Mouse (Mus musculus): ENCODE results near the gene Zfp382. TPM values are rescaled to one million over a fixed set of nuclear protein-coding genes. Genes with fewer than 3 reads are reported as not detected.
"Not testable (repeated sequence)": the region's sequence is repeated elsewhere in the genome, so short reads cannot be mapped to it uniquely, and the experiment has no call there.

Zfp382 gene
- polyA plus RNA-seq, 1 experiment from 2014 or later, result 19.8 TPM

DNA sequence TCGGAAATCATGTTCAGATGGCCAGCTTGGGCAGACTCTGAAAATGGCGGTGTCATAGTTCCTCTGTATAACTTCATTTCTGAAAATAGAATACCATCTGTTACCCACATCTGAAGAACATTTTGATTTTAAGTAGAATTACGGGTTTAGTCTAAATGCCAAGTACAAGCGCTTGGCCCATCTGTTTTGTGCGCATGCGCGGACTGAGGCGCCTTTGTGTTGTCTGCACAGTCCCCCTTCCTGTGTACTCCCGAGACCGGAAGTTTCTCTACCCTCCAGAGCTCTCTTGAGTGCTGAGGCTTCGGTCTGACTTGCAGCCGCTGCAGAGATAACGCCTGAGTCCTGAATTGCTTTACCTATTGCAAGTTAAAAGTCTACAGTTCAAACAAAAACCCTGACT is 22.4 kb upstream of the Zfp382 start:
- 98% methylated on average over 13 of the region's 13 CpGs for WGBS

DNA sequence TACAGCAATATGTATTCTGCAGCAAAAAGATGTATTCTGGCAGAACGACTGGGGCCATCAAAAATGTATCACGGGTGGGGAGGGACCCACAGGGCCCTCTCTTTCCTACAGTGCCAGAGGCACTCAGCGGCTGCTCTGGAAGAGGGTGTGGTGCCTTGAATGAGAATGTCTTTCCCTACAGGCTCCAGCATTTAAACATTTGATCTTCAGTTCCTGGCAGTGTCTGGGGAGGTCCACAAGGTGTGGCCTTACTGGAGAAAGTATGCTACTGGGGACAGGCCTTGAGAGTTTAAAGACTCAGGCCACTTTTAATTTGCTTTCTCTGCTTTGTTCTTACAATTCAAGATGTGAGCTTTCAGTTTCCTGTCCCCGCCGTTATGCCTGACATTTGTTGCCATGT is 5.7 kb upstream of the Zfp382 start:
- no peak for ATAC-seq (ENCODE audit: low FRiP score)
- Histone ChIP-seq H3K27me3 (no peaks in the 10 kb centered on the region), H3K4me3 (no peak overlapping the region), H3K9ac (no peak overlapping the region), H3K9me3 (peaks cover 21% of the 10 kb centered on the region), H3K4me1 (replicated peaks) (no peaks in the 10 kb centered on the region; the same call in 1 of the 2 replicates), H3K27ac (no peak overlapping the region), H3K36me3 (peaks cover 10% of the 10 kb centered on the region; the same call in 1 of the 2 replicates), H3K4me2 (no peak overlapping the region)
- WGBS, result 94% methylated on average over 5 of the region's 5 CpGs

More for the DNA sequence above, 22.4 kb upstream of the Zfp382 start:
- Histone ChIP-seq H3K27me3 (no peaks in the 10 kb centered on the region), H3K36me3 (peaks cover 63% of the 10 kb centered on the region), H3K27ac (no peak overlapping the region), H3K4me1 (replicated peaks) (peaks cover 24% of the 10 kb centered on the region), H3K4me3 (no peak overlapping the region), H3K9me3 (peaks cover 14% of the 10 kb centered on the region), H3K9ac (no peak overlapping the region), H3K4me2 (no peak overlapping the region)
- ATAC-seq (ENCODE audit: low FRiP score), result no peak

DNA sequence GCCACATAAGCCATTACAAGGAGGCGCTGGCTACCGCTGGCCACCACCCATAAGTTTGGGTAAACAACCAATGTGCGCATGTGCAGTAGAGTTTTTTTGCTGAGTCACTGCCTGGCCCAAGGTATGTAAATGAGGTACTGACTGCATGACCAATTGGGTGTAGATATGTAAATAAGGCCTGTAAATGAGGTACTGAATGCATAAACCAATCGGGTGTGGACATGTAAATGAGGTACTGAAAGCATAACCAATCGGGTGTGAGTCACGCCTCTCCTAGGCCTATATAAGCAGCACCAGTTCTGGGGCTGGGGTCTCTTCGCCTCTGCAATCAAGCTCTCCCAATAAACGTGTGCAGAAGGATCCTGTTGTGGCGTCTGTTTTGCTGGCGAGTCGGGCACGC is 3.8 kb upstream of the Zfp382 start:
- H3K27ac ChIP-seq; H3K9ac ChIP-seq; H3K27me3 ChIP-seq; H3K4me3 ChIP-seq; ATAC-seq (ENCODE audit: low FRiP score); H3K4me2 ChIP-seq; H3K4me1 ChIP-seq (replicated peaks); H3K36me3 ChIP-seq: not testable (repeated sequence)
- peaks cover 21% of the 10 kb centered on the region for H3K9me3 ChIP-seq
- 96% methylated on average over 12 of the region's 12 CpGs for WGBS

DNA sequence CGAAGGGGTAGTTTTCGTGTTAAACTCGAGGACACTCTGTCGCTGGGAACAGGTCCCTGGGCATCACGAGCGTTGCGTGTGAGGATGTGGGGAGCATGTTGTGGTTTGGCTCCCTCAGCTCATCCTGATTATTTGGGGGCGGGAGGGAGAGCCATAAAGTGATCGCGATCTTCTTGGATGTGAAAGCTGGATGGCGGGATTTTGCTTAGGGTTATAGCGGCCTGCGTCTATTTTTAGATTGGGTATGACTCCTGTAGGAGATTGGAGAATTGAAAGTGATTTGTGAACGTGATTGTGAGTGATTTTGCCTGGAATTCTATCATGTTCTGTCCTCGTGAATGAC is 417 bp downstream of the Zfp382 start:
- Histone ChIP-seq H3K9me3 (no peaks in the 10 kb centered on the region), H3K4me2 (peak overlapping the region; percentile 73), H3K27ac (peak overlapping the region; percentile 88), H3K27me3 (no peaks in the 10 kb centered on the region), H3K36me3 (peaks cover 15% of the 10 kb centered on the region), H3K4me1 (replicated peaks) (peaks cover 7% of the 10 kb centered on the region), H3K9ac (peak overlapping the region; percentile 83), H3K4me3 (peak overlapping the region; percentile 74)
- peak; percentile 62 for ATAC-seq (ENCODE audit: low FRiP score)
- 4% methylated on average over 15 of the region's 15 CpGs for WGBS

DNA sequence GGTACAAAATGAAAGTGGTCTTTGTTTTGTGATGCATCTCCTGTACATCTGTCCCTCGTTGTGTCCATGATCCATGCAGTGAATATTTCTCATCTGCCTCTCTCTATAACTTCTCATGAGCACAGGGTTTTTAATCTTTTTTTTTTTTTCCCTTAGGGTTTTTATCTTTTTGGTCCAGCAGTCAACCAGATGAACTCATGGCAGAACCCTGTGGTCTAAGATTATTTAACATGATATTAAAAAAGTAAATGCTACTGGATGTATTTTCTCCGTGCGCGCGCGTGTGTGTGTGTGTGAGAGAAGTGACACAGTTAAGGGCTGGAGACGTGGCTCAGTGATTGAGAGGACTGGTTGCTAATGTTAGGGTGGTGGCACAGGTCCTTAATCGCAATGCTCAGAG is 8.2 kb downstream of the Zfp382 start:
- Histone ChIP-seq H3K27me3 (no peaks in the 10 kb centered on the region), H3K9ac (no peak overlapping the region), H3K9me3 (0 out of 2 replicates have a peak, but pooled peaks cover 2% of the 10 kb centered on the region), H3K4me1 (replicated peaks) (no peaks in the 10 kb centered on the region), H3K27ac (no peak overlapping the region), H3K36me3 (peaks cover 90% of the 10 kb centered on the region), H3K4me3 (no peak overlapping the region), H3K4me2 (no peak overlapping the region)
- 97% methylated on average over 8 of the region's 8 CpGs for WGBS
- no peak for ATAC-seq (ENCODE audit: low FRiP score)

DNA sequence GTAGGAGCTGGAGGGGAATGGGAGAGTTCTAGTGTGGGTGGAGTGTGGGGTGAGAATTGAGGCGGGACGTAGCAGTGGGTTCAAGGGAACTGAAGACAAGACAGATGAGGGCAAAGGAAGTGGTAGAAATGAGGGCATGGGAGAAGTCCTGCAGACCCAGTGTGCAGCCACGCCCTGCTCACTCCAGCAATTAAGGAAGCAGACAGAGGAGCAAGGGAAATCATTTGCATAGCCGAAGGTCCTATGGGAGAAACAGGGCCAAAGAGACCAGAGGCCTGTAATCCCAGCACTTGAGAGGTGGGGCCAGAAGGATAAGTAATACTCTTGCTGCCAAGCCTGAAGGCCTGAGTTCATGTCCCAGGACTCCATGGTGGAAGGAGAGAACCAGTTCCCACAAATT is 10.7 kb downstream of the Zfp382 start:
- no peaks in the 10 kb centered on the region for H3K4me1 ChIP-seq (replicated peaks)
- H3K27ac ChIP-seq, result no peak overlapping the region
- H3K9ac ChIP-seq, result no peak overlapping the region
- no peak overlapping the region for H3K4me3 ChIP-seq
- H3K27me3 ChIP-seq, result no peaks in the 10 kb centered on the region
- H3K4me2 ChIP-seq, result no peak overlapping the region
- 95% methylated on average over 4 of the region's 4 CpGs for WGBS
- 0 out of 2 replicates have a peak, but pooled peaks cover 2% of the 10 kb centered on the region for H3K9me3 ChIP-seq
- no peak for ATAC-seq (ENCODE audit: low FRiP score)
- H3K36me3 ChIP-seq, result peaks cover 94% of the 10 kb centered on the region

DNA sequence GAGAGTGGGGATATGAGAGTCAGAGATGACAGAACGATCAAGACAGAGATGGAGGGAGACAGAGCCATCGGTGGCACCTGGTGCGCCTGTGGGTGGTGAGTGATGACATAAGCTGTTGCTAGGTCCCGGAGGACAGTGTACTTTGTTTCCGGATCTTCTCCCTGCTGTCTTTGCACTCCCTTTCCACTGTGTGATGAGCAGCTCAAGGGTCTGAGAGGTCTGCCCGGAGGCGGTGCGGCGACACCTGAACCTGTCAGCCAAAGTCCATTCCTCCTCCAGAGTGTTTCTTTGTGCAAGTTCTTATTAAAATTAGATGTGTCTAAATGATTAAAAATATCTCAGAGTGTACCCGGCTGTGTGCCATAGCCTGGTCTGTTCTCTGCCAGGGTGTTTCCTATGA is 15.1 kb downstream of the Zfp382 start:
- Histone ChIP-seq H3K9me3 (0 out of 2 replicates have a peak, but pooled peaks cover 2% of the 10 kb centered on the region), H3K27ac (no peak overlapping the region), H3K4me1 (replicated peaks) (no peaks in the 10 kb centered on the region), H3K36me3 (peaks cover 77% of the 10 kb centered on the region), H3K4me3 (no peak overlapping the region), H3K27me3 (no peaks in the 10 kb centered on the region), H3K9ac (no peak overlapping the region), H3K4me2 (no peak overlapping the region)
- WGBS, result 90% methylated on average over 10 of the region's 10 CpGs
- ATAC-seq (ENCODE audit: low FRiP score), result no peak

DNA sequence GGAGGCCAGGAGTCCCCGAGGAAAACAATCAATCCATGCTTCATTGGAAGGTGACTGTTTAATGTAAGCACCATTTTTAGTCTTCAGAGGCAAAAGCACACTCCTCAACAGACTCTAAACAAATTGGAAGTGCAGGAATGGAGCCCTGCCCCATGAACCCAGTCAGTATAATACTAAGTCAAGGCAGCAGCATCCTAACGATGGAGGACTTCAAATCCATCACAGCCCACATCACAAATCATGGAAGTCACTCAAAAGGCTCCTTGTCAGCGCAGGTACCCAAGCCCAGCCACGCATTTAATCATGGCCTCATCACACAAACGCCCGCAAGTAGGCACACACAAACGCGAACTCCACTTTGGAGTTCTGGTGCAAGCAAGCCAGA is 21.4 kb downstream of the Zfp382 start:
- no peaks in the 10 kb centered on the region for H3K27me3 ChIP-seq
- H3K4me3 ChIP-seq, result peak overlapping the region; percentile 56
- peaks cover 10% of the 10 kb centered on the region for H3K4me1 ChIP-seq (replicated peaks)
- H3K36me3 ChIP-seq, result peaks cover 38% of the 10 kb centered on the region
- H3K9ac ChIP-seq, result peak overlapping the region; percentile 75
- WGBS, result 16% methylated on average over 8 of the region's 8 CpGs
- peaks cover 12% of the 10 kb centered on the region; the same call in 1 of the 2 replicates for H3K9me3 ChIP-seq
- no peak; the same call in 1 of the 2 replicates for ATAC-seq (ENCODE audit: low FRiP score)
- peak overlapping the region; percentile 59 for H3K4me2 ChIP-seq
- peak overlapping the region; percentile 90 for H3K27ac ChIP-seq

DNA sequence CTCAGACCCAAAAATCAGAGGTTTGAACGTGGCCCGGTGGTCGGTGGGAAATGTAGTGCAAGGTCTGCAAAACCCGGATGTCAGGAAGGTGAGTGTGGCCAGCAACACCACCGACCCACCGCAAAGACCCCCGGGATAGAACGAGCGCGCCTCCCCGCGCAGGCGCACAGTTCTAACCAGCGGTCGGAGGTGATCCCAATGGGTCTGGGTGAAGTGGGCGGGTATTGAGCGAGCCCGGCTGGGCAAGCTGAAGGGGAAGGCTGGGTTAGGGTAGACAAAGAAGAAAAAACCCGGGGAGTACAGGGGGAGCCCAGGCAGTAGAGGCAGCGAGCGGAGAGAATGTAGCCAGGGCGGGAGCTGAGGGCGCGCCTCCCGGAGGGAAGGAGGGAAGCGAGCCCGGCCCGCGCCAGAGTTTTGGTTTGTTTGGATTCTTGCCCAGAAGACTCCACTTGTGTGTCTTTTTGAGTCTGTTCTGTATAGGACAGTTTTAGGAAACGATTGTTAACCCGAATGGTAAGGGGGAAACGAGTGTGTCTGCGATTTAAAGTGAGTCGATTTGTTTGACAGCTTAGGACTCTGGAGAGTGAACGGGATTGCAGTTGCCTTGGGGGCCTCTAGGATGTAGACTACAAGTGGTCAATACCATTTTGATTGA is 21.9 kb downstream of the Zfp382 start:
- peaks cover 10% of the 10 kb centered on the region for H3K4me1 ChIP-seq (replicated peaks)
- H3K9me3 ChIP-seq, result peaks cover 14% of the 10 kb centered on the region; the same call in 1 of the 2 replicates
- ATAC-seq (ENCODE audit: low FRiP score), result peak; percentile 97
- peak overlapping the region; percentile 90 for H3K27ac ChIP-seq
- peak overlapping the region; percentile 75 for H3K9ac ChIP-seq
- H3K4me2 ChIP-seq, result peak overlapping the region; percentile 59
- no peaks in the 10 kb centered on the region for H3K27me3 ChIP-seq
- peaks cover 40% of the 10 kb centered on the region for H3K36me3 ChIP-seq
- WGBS, result 3% methylated on average over 35 of the region's 35 CpGs
- H3K4me3 ChIP-seq, result peak overlapping the region; percentile 56

DNA sequence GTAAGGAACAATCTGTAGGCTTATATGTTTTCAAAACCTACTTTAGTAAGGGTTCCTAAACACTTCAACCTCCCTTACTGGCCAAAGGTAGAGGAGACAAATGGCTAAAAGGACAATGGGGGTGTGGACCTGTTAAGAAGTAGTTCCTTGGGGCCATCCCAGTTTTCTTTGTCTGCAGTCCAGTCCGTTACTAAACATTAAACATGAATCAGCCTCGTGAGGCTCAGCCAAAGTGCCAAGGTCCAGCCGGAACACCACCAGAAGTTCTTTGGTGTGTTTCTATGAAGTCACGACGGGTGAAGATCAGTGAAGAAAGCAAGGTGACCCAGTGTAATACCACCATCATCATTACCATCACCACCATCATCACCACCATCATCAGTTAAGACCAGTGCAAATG is 25.3 kb downstream of the Zfp382 start:
- H3K9ac ChIP-seq, result no peak overlapping the region
- no peak overlapping the region for H3K4me2 ChIP-seq
- peaks cover 38% of the 10 kb centered on the region for H3K9me3 ChIP-seq
- ATAC-seq (ENCODE audit: low FRiP score), result no peak
- H3K4me3 ChIP-seq, result no peak overlapping the region
- H3K27me3 ChIP-seq, result no peaks in the 10 kb centered on the region
- H3K27ac ChIP-seq, result no peak overlapping the region
- WGBS, result 95% methylated on average over 5 of the region's 5 CpGs
- peaks cover 10% of the 10 kb centered on the region for H3K4me1 ChIP-seq (replicated peaks)
- H3K36me3 ChIP-seq, result peaks cover 54% of the 10 kb centered on the region

DNA sequence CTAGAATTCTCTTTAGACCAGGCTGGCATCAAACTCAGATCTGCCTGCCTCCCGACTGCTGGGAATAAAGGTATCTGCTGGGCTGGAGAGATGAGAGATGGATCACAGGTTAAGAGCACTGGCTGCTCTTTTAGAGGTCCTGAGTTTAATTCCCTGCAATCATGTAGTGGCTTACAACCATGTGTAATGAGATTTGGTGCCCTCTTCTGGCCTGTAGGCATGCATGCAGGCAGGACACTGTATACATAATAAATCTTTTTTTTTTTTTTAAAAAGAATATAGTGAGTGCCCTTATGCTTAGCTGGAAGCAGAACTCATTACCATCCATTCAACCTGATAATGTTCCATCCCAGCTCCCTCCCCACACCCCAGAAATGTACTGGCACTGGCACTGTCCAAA is 32.3 kb downstream of the Zfp382 start:
- Histone ChIP-seq H3K36me3 (peaks cover 88% of the 10 kb centered on the region), H3K9me3 (peaks cover 86% of the 10 kb centered on the region)
- WGBS, result 97% methylated on average over 1 of the region's 1 CpGs

DNA sequence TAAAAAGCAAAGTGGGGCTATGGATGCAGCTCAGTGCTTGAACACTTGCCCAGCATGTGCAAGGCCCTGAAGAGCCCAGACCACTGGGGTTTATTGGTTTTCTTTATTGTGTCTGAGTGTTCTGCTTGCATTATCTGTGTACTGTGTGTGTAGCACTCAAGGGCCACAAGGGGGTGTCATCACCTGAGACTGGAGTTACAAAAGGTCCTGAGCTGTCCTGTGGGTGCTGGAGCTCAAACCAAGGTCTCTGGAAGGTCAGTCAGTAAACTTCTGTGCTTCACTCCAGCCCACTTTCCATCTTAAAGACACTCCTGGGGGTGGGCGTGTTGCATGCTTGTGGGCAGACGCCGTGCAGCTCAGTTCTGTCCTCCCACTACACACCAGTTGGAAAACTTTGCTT is 33.8 kb downstream of the Zfp382 start:
- peaks cover 86% of the 10 kb centered on the region for H3K36me3 ChIP-seq
- H3K4me1 ChIP-seq (replicated peaks), result no peaks in the 10 kb centered on the region
- H3K27me3 ChIP-seq, result no peaks in the 10 kb centered on the region
- no peak overlapping the region for H3K4me3 ChIP-seq
- no peak for ATAC-seq (ENCODE audit: low FRiP score)
- H3K9ac ChIP-seq, result no peak overlapping the region
- 96% methylated on average over 3 of the region's 3 CpGs for WGBS
- no peak overlapping the region for H3K4me2 ChIP-seq
- peaks cover 87% of the 10 kb centered on the region for H3K9me3 ChIP-seq
- H3K27ac ChIP-seq, result no peak overlapping the region

More for the DNA sequence above, 32.3 kb downstream of the Zfp382 start:
- Histone ChIP-seq H3K27ac (no peak overlapping the region), H3K27me3 (no peaks in the 10 kb centered on the region), H3K4me2 (no peak overlapping the region), H3K9ac (no peak overlapping the region), H3K4me1 (replicated peaks) (no peaks in the 10 kb centered on the region), H3K4me3 (no peak overlapping the region)
- ATAC-seq (ENCODE audit: low FRiP score), result no peak

DNA sequence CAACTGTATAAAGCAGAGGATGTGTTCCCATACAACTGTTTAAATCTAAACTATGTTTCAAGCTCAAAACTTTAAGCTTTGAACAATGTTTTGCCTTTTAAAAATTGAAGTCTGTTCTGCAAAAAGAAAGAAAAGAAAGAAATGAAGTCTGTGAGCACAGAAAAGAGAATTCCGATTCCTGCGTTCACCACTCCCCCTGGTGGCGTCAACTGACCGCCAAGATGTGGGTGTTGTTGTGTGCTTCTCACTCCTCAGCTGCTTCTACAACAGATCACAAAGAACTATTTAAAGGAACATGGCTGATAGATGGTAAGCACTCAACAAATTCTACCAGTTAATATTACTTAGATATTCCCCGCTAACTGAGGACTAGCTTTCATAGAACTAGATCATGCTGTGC is 41.4 kb downstream of the Zfp382 start:
- WGBS, result over 99% methylated on average over 5 of the region's 5 CpGs
- no peaks in the 10 kb centered on the region for H3K27me3 ChIP-seq
- no peak overlapping the region for H3K4me3 ChIP-seq
- H3K9me3 ChIP-seq, result peaks cover 72% of the 10 kb centered on the region
- H3K4me1 ChIP-seq (replicated peaks), result peaks cover 10% of the 10 kb centered on the region
- H3K36me3 ChIP-seq, result peaks cover 87% of the 10 kb centered on the region
- ATAC-seq (ENCODE audit: low FRiP score), result no peak
- H3K27ac ChIP-seq, result no peak overlapping the region
- no peak overlapping the region for H3K9ac ChIP-seq
- H3K4me2 ChIP-seq, result no peak overlapping the region

All from hindbrain, embryonic 13.5 days (tissue).